ENCODE assay signal across 8 mouse cellular contexts in genomic region chr2:156196302-156197128, GRCm38 (mm10). TPM values are rescaled to one million over a fixed set of nuclear protein-coding genes. Genes with fewer than 3 reads are reported as not detected.
DNase-seq lines count a peak whose midpoint lies in the region; ATAC-seq lines count a peak whose summit lies in the region.

Gene Phf20, plus strand, starts transcription at chr2:156196466.

- WGBS in heart, embryonic 13.5 days: under 1% methylated on average over 88 of the region's 88 CpGs
- under 1% methylated on average over 88 of the region's 88 CpGs for WGBS in liver, embryonic 13.5 days (ENCODE audit: insufficient replicate concordance)
- WGBS in stomach, embryonic 16.5 days: under 1% methylated on average over 86 of the region's 88 CpGs

- peaks cover 35% of the 10 kb centered on the region for H3K4me1 ChIP-seq in heart, embryonic 13.5 days
- peaks cover 44% of the 10 kb centered on the region for H3K4me1 ChIP-seq in liver, embryonic 13.5 days (replicated peaks)
- peaks cover 29% of the 10 kb centered on the region for H3K4me1 ChIP-seq in stomach, embryonic 16.5 days (ENCODE audit: control insufficient read depth, insufficient read depth, low read length)

- H3K4me2 ChIP-seq in heart, embryonic 13.5 days: peak within 1 kb of the TSS; percentile 78
- H3K4me2 ChIP-seq in liver, embryonic 13.5 days: peak within 1 kb of the TSS; percentile 92
- H3K4me2 ChIP-seq in stomach, embryonic 16.5 days (ENCODE audit: low read depth, low read length): peak within 1 kb of the TSS; percentile 86

- H3K9me3 ChIP-seq in heart, embryonic 13.5 days: no peaks in the 10 kb centered on the region
- H3K9me3 ChIP-seq in liver, embryonic 13.5 days (replicated peaks): no peaks in the 10 kb centered on the region
- H3K9me3 ChIP-seq in stomach, embryonic 16.5 days (replicated peaks; ENCODE audit: control insufficient read depth, low read length): no peaks in the 10 kb centered on the region

- ATAC-seq in erythroid progenitor cell, adult 5-6 weeks (replicated peaks; ENCODE audit: low FRiP score, poor library complexity, severe bottlenecking): peak; percentile 94
- ATAC-seq in heart, embryonic 13.5 days (ENCODE audit: extremely low read depth, insufficient number of reproducible peaks, low FRiP score, low TSS enrichment): peak; percentile 99
- ATAC-seq in liver, embryonic 13.5 days (ENCODE audit: low read depth): peak; percentile 97
- ATAC-seq in stomach, embryonic 16.5 days (ENCODE audit: insufficient read depth, low FRiP score): peak; percentile 99

- peaks cover 15% of the 10 kb centered on the region for H3K36me3 ChIP-seq in heart, embryonic 13.5 days
- peaks cover 16% of the 10 kb centered on the region for H3K36me3 ChIP-seq in liver, embryonic 13.5 days
- no peaks in the 10 kb centered on the region for H3K36me3 ChIP-seq in stomach, embryonic 16.5 days (ENCODE audit: control insufficient read depth, insufficient read depth, low read length)

- H3K9ac ChIP-seq in heart, embryonic 13.5 days: peak within 1 kb of the TSS; percentile 89
- H3K9ac ChIP-seq in liver, embryonic 13.5 days: peak within 1 kb of the TSS; percentile 85
- peak within 1 kb of the TSS; percentile 91 for H3K9ac ChIP-seq in stomach, embryonic 16.5 days (ENCODE audit: low read length)

- DNase-seq in CD4-positive helper T cell, adult 2 months (ENCODE audit: low read depth, low spot score): peak; percentile 99
- DNase-seq in brain, embryonic 18.5 days (ENCODE audit: low read depth, low spot score): peak; percentile 89
- DNase-seq in kidney, postnatal 10 days: peak; percentile 100
- peak; percentile 96 for DNase-seq in liver, embryonic 13.5 days
- peak; percentile 99 for DNase-seq in neural tube, embryonic 10.5 days (ENCODE audit: extremely low spot score, low spot score)

- H3K4me3 ChIP-seq in heart, embryonic 13.5 days: peak within 1 kb of the TSS; percentile 75
- H3K4me3 ChIP-seq in liver, embryonic 13.5 days (replicated peaks): peak within 1 kb of the TSS; percentile 73
- H3K4me3 ChIP-seq in stomach, embryonic 16.5 days (replicated peaks; ENCODE audit: low read length): peak within 1 kb of the TSS; percentile 79

- peak within 1 kb of the TSS; percentile 96 for H3K27ac ChIP-seq in heart, embryonic 13.5 days (replicated peaks)
- peak within 1 kb of the TSS; percentile 94 for H3K27ac ChIP-seq in liver, embryonic 13.5 days
- H3K27ac ChIP-seq in stomach, embryonic 16.5 days (ENCODE audit: low read length): peak within 1 kb of the TSS; percentile 95

- no peaks in the 10 kb centered on the region for H3K27me3 ChIP-seq in heart, embryonic 13.5 days (replicated peaks)
- H3K27me3 ChIP-seq in liver, embryonic 13.5 days: no peaks in the 10 kb centered on the region
- H3K27me3 ChIP-seq in stomach, embryonic 16.5 days (ENCODE audit: control insufficient read depth, insufficient read depth, low read length): no peaks in the 10 kb centered on the region

RNA-seq across cellular contexts. Expression of gene Phf20, which starts in this region (rescaled TPM):
- total RNA-seq in erythroid progenitor cell, adult 5-6 weeks (2015; ENCODE audit: low replicate concordance): 1.8 and 15.1 TPM in 2 replicates
- total RNA-seq in erythroid progenitor cell, adult 5-6 weeks (2017; ENCODE audit: low replicate concordance): 14.6 and 15.4 TPM in 2 replicates
- 46.9 and 48.6 TPM in 2 replicates for polyA plus RNA-seq in heart, embryonic 13.5 days (2015; fragmentation: Nextera tagmentation; extraction: Ambion mirVana)
- polyA plus RNA-seq in liver, embryonic 13.5 days (2015; fragmentation: Nextera tagmentation; extraction: Ambion mirVana): 16.5 and 19.8 TPM in 2 replicates
- 50.9 and 57.2 TPM in 2 replicates for polyA plus RNA-seq in stomach, embryonic 16.5 days (2015; fragmentation: Nextera tagmentation; extraction: Ambion mirVana)

Comparison
In these comparisons a context has a peak if more than half of its experiments do, and no peak if none do; other contexts are left out.
1. Peak in every context shown above with its lines: DNase-seq, ATAC-seq, H3K4me3 ChIP-seq and H3K27ac ChIP-seq.